Mouse (Mus musculus) G1E (cell line): Measurements from ENCODE around the gene Prox1.

Source experiments
- CTCF ChIP-seq: IDR thresholded peaks from 2 replicates; pipeline ENCODE4 v1.5.1; 2012; ENCODE audit warnings: low read depth, low read length, inconsistent platforms, mixed read lengths
- GATA1 ChIP-seq: IDR thresholded peaks from 2 replicates; pipeline ENCODE4 v1.6.1; 2012; ENCODE audit warnings: borderline replicate concordance, low read length, inconsistent platforms, mixed read lengths
- GATA2 ChIP-seq: IDR thresholded peaks from 2 replicates; pipeline ENCODE4 v1.6.1; 2012; ENCODE audit warnings: low read depth, low read length, inconsistent platforms, borderline replicate concordance
- POLR2AphosphoS5 ChIP-seq: IDR thresholded peaks from 2 replicates; pipeline ENCODE4 v1.6.1; 2012; ENCODE audit warnings: low read depth, low read length, inconsistent platforms; ENCODE audit not compliant: insufficient replicate concordance
- TAL1 ChIP-seq: conservative IDR thresholded peaks from 2 replicates; pipeline ENCODE4 v1.6.1; 2012; ENCODE audit warnings: low read depth, low read length, inconsistent platforms, mixed read lengths

DNA sequence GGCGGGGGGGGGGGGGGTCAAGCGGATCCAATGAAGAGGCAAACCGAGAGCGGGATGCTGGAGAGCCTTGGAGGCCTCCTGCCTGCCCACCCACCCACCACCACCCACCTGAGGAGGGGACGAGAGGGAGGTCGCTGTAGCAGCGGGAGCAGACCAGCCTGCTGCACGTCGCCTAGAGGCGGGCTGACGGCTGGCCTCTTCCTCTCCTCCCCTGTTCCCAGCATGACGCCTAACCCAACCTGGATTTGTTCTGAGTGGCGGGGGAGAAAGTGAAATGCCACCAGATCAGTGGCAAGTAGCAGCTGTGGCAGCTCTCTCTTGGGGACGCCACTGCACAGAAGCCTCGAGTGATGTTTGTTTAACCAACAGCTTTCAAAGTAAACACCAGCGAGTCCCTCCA lies 3.1 kb upstream of the Prox1 start:
- TF ChIP-seq CTCF (no peak), POLR2AphosphoS5 (no peak), GATA1 (no peak), TAL1 (no peak), GATA2 (no peak)
